ENCODE assay signal across 23 mouse cellular contexts in genomic region chr7:125517470-125517869, GRCm38 (mm10). TPM values are rescaled to one million over a fixed set of nuclear protein-coding genes. Genes with fewer than 3 reads are reported as not detected.
DNase-seq lines count a peak whose midpoint lies in the region; ATAC-seq lines count a peak whose summit lies in the region.
"Had no signal": no experiment of that assay in that cellular context is flagged by ENCODE, and none has a peak within 500 bp of the region (broad histone marks: within the 10 kb centered on the region; RNA-seq: fewer than 3 reads in every experiment).

No protein-coding gene starts in this region.

- peak; percentile 73; the same call in 1 of the 2 replicates for ATAC-seq in frontal cortex, adult (ENCODE audit: low TSS enrichment)
- ATAC-seq in liver, embryonic 13.5 days (ENCODE audit: low read depth): no peak
- no peak for ATAC-seq in megakaryocyte progenitor cell, adult 5-6 weeks (replicated peaks; ENCODE audit: poor library complexity)
- ATAC-seq: forebrain, postnatal 0 days had no signal

- DNase-seq in frontal cortex, postnatal 10 days (ENCODE audit: low spot score in 2 of 2): no peak
- peak; percentile 14 for DNase-seq in right cerebral cortex, postnatal 25 days
- no peak for DNase-seq in right cerebral cortex, postnatal 36 days (ENCODE audit: low spot score in 2 of 2)
- no peak for DNase-seq in liver, embryonic 13.5 days
- no peak for DNase-seq in layer of hippocampus, postnatal 36 days
- no peak for DNase-seq in kidney, postnatal 14 days
- DNase-seq: adrenal gland, postnatal 36 days; cerebellum, adult 11 months; cerebellum, adult 9-11 months; forebrain, postnatal 0 days; gastrocnemius, postnatal 36 days; heart, postnatal 36 days; kidney, adult 2 months; lung, postnatal 4 days; right cerebral cortex, adult 18-20 months; thymus, adult 2 months had no signal

- no peak overlapping the region for H3K4me3 ChIP-seq in liver, embryonic 13.5 days (replicated peaks)
- H3K4me3 ChIP-seq: hindbrain, embryonic 15.5 days; limb, embryonic 12.5 days; lung, embryonic 15.5 days; midbrain, embryonic 10.5 days had no signal

- H3K27ac ChIP-seq in liver, embryonic 13.5 days: peak overlapping the region; percentile 83
- H3K27ac ChIP-seq: hindbrain, embryonic 15.5 days; kidney, postnatal 0 days; limb, embryonic 12.5 days; lung, embryonic 15.5 days; midbrain, embryonic 10.5 days had no signal

- H3K4me2 ChIP-seq in liver, embryonic 13.5 days: no peak overlapping the region
- H3K4me2 ChIP-seq: hindbrain, embryonic 15.5 days; limb, embryonic 12.5 days; lung, embryonic 15.5 days had no signal

- H3K9me3 ChIP-seq in liver, embryonic 13.5 days (replicated peaks): 0 out of 2 replicates have a peak, but pooled peaks cover 5% of the 10 kb centered on the region
- H3K9me3 ChIP-seq: hindbrain, embryonic 15.5 days; limb, embryonic 12.5 days; lung, embryonic 15.5 days; midbrain, embryonic 10.5 days had no signal

- H3K27me3 ChIP-seq in liver, embryonic 13.5 days: no peaks in the 10 kb centered on the region
- H3K27me3 ChIP-seq: hindbrain, embryonic 15.5 days; limb, embryonic 12.5 days; lung, embryonic 15.5 days had no signal

- no peaks in the 10 kb centered on the region for H3K36me3 ChIP-seq in liver, embryonic 13.5 days
- H3K36me3 ChIP-seq: hindbrain, embryonic 15.5 days; limb, embryonic 12.5 days; lung, embryonic 15.5 days; midbrain, embryonic 10.5 days had no signal

- peaks cover 71% of the 10 kb centered on the region for H3K4me1 ChIP-seq in liver, embryonic 13.5 days (replicated peaks)
- H3K4me1 ChIP-seq: hindbrain, embryonic 15.5 days; limb, embryonic 12.5 days; lung, embryonic 15.5 days had no signal

- H3K9ac ChIP-seq in liver, embryonic 13.5 days: no peak overlapping the region
- H3K9ac ChIP-seq: forebrain, postnatal 0 days; hindbrain, embryonic 15.5 days; limb, embryonic 12.5 days; lung, embryonic 15.5 days had no signal

- 83% methylated on average over 6 of the region's 6 CpGs for WGBS in liver, embryonic 13.5 days (ENCODE audit: insufficient replicate concordance)

RNA-seq across cellular contexts. Expression of gene Nsmce1, which starts 26.1 kb away (rescaled TPM):
- 97.4 and 102 TPM in 2 replicates for polyA plus RNA-seq in liver, embryonic 13.5 days (2015; fragmentation: Nextera tagmentation; extraction: Ambion mirVana)
- total RNA-seq in megakaryocyte progenitor cell, adult 5-6 weeks (2015): 76.9 and 80.9 TPM in 2 replicates
- total RNA-seq in megakaryocyte progenitor cell, adult 5-6 weeks (2017): 71.8 and 77.2 TPM in 2 replicates
- total RNA-seq in layer of hippocampus, postnatal 36 days (2021): 10 to 100 TPM; 14.8 to 18.1 TPM

RNA-seq across cellular contexts. Expression of gene Il4ra, which starts 34.5 kb away (rescaled TPM):
- polyA plus RNA-seq in liver, embryonic 13.5 days (2015; fragmentation: Nextera tagmentation; extraction: Ambion mirVana): 2.9 and 3.1 TPM in 2 replicates
- total RNA-seq in megakaryocyte progenitor cell, adult 5-6 weeks (2015): 10.5 and 12.0 TPM in 2 replicates
- total RNA-seq in megakaryocyte progenitor cell, adult 5-6 weeks (2017): 19.2 and 20.4 TPM in 2 replicates
- total RNA-seq in layer of hippocampus, postnatal 36 days (2021): 1 to 10 TPM; 3.1 to 3.5 TPM
